Mouse (Mus musculus): ENCODE measurements around the gene 0610030E20Rik. TPM values are rescaled to one million over a fixed set of nuclear protein-coding genes. Genes with fewer than 3 reads are reported as not detected.

Gene 0610030E20Rik
- polyA plus RNA-seq, 1 experiment from 2014 or later = 17.4 TPM

Other genes with a start within 250 kb of the 0610030E20Rik start
- 69.9 and 72.4 TPM in 2 replicates for gene St3gal5, start 249.7 kb upstream of the 0610030E20Rik start, polyA plus RNA-seq (2014; fragmentation: Nextera tagmentation; extraction: Ambion mirVana)
- gene Atoh8, start 111.7 kb upstream of the 0610030E20Rik start, polyA plus RNA-seq (2014; fragmentation: Nextera tagmentation; extraction: Ambion mirVana) = 11.6 and 11.8 TPM in 2 replicates
- 0.23 TPM in 1 of 2 replicates, not detected in the other for gene Sftpb, start 42.7 kb upstream of the 0610030E20Rik start, polyA plus RNA-seq (2014; fragmentation: Nextera tagmentation; extraction: Ambion mirVana)
- gene Usp39, start 2.1 kb upstream of the 0610030E20Rik start, polyA plus RNA-seq (2014; fragmentation: Nextera tagmentation; extraction: Ambion mirVana) = 51.4 and 54.5 TPM in 2 replicates
- 14.8 and 15.1 TPM in 2 replicates for gene Tmem150a, start 8.1 kb downstream of the 0610030E20Rik start, polyA plus RNA-seq (2014; fragmentation: Nextera tagmentation; extraction: Ambion mirVana)
- 95.4 and 107 TPM in 2 replicates for gene Rnf181, start 19.6 kb downstream of the 0610030E20Rik start, polyA plus RNA-seq (2014; fragmentation: Nextera tagmentation; extraction: Ambion mirVana)
- 55.3 and 59.2 TPM in 2 replicates for gene Vamp5, start 33.2 kb downstream of the 0610030E20Rik start, polyA plus RNA-seq (2014; fragmentation: Nextera tagmentation; extraction: Ambion mirVana)
- 137 and 142 TPM in 2 replicates for gene Vamp8, start 43.4 kb downstream of the 0610030E20Rik start, polyA plus RNA-seq (2014; fragmentation: Nextera tagmentation; extraction: Ambion mirVana)
- 23.9 and 27.1 TPM in 2 replicates for gene Ggcx, start 67.0 kb downstream of the 0610030E20Rik start, polyA plus RNA-seq (2014; fragmentation: Nextera tagmentation; extraction: Ambion mirVana)
- 321 and 349 TPM in 2 replicates for gene Mat2a, start 92.2 kb downstream of the 0610030E20Rik start, polyA plus RNA-seq (2014; fragmentation: Nextera tagmentation; extraction: Ambion mirVana)
- gene Sh2d6, start 174.4 kb downstream of the 0610030E20Rik start, polyA plus RNA-seq (2014; fragmentation: Nextera tagmentation; extraction: Ambion mirVana) = not detected in 2 replicates
- 22.7 and 25.9 TPM in 2 replicates for gene Capg, start 197.1 kb downstream of the 0610030E20Rik start, polyA plus RNA-seq (2014; fragmentation: Nextera tagmentation; extraction: Ambion mirVana)

All from heart, embryonic 11.5 days (tissue).